Mouse (Mus musculus) G1E (cell line): ENCODE results near the gene A730009L09Rik. TPM values are rescaled to one million over a fixed set of nuclear protein-coding genes. Genes with fewer than 3 reads are reported as not detected.

Source experiments
- ATAC-seq: 2 replicates; pipeline ENCODE4 v1.8.0; 2016; ENCODE audit warnings: mild to moderate bottlenecking; ENCODE audit not compliant: insufficient number of reproducible peaks, poor library complexity, low FRiP score, severe bottlenecking; ENCODE audit errors: extremely low read depth
- DNase-seq: peaks from one replicate; pipeline ENCODE4 v3.0.0; 2012; ENCODE audit warnings: low spot score
- H3K27me3 ChIP-seq: 2 replicates; pipeline ENCODE4 v1.6.1; 2012; ENCODE audit warnings: mild to moderate bottlenecking, low read length, inconsistent platforms; ENCODE audit not compliant: insufficient read depth
- H3K36me3 ChIP-seq: replicated peaks from 2 replicates; pipeline ENCODE3; 2012; ENCODE audit warnings: mild to moderate bottlenecking, inconsistent platforms
- H3K4me1 ChIP-seq: 2 replicates; pipeline ENCODE4 v1.6.1; 2012; ENCODE audit warnings: low read depth, low read length, inconsistent platforms, mixed read lengths; ENCODE audit not compliant: insufficient read depth
- H3K4me3 ChIP-seq: 2 replicates; pipeline ENCODE4 v1.5.1; 2012; ENCODE audit warnings: low read depth, mild to moderate bottlenecking, inconsistent platforms, low read length, moderate library complexity, mixed read lengths
- H3K9me3 ChIP-seq: replicated peaks from 2 replicates; pipeline ENCODE4 v1.6.1; 2012; ENCODE audit warnings: inconsistent platforms
- CTCF ChIP-seq: IDR thresholded peaks from 2 replicates; pipeline ENCODE4 v1.5.1; 2012; ENCODE audit warnings: low read depth, low read length, inconsistent platforms, mixed read lengths
- GATA1 ChIP-seq: IDR thresholded peaks from 2 replicates; pipeline ENCODE4 v1.6.1; 2012; ENCODE audit warnings: borderline replicate concordance, low read length, inconsistent platforms, mixed read lengths
- GATA2 ChIP-seq: IDR thresholded peaks from 2 replicates; pipeline ENCODE4 v1.6.1; 2012; ENCODE audit warnings: low read depth, low read length, inconsistent platforms, borderline replicate concordance
- POLR2AphosphoS5 ChIP-seq: IDR thresholded peaks from 2 replicates; pipeline ENCODE4 v1.6.1; 2012; ENCODE audit warnings: low read depth, low read length, inconsistent platforms; ENCODE audit not compliant: insufficient replicate concordance
- TAL1 ChIP-seq: conservative IDR thresholded peaks from 2 replicates; pipeline ENCODE4 v1.6.1; 2012; ENCODE audit warnings: low read depth, low read length, inconsistent platforms, mixed read lengths
- polyA plus RNA-seq: library from polyadenylated mRNA; stranded (reverse); fragments of >175 nt; gene quantifications from 2 replicates; pipeline ENCODE4 v1.2.3, GENCODE M21; 2012
- total RNA-seq, 2 experiments: library from RNA; stranded (forward) in 1 of 2; stranded (reverse) in 1 of 2; fragments of 200-1000 nt in 1 of 2; fragments of >200 nt in 1 of 2; fragmentation: Nextera tagmentation in 1 of 2; gene quantifications; 2 replicates each; pipeline ENCODE4 v1.2.3; 2014 to 2017

The A730009L09Rik gene
- total and polyA plus RNA-seq, 3 experiments = 0.11 TPM; not detected in 2

- DNase-seq = no peak
Measured at GRCm38 (mm10) chr16:84477528-84477927, 37.4 kb upstream of the A730009L09Rik start.

GRCm38 (mm10) chr16:84477952-84478351 lies 37.0 kb upstream of the A730009L09Rik start:
- ATAC-seq = no peak
- no peak for DNase-seq
- no peaks in the 10 kb centered on the region for H3K4me1 ChIP-seq
- H3K27me3 ChIP-seq = no peaks in the 10 kb centered on the region
- no peak for TF ChIP-seq TAL1
- TF ChIP-seq GATA2 = no peak
- no peak for TF ChIP-seq GATA1
- TF ChIP-seq POLR2AphosphoS5 = no peak
- no peak for TF ChIP-seq CTCF
- H3K36me3 ChIP-seq = no peaks in the 10 kb centered on the region
- peaks cover 16% of the 10 kb centered on the region for H3K9me3 ChIP-seq
- H3K4me3 ChIP-seq = no peak overlapping the region

More at GRCm38 (mm10) chr16:84477528-84477927, 37.4 kb upstream of the A730009L09Rik start:
- Histone ChIP-seq H3K27me3 (no peaks in the 10 kb centered on the region), H3K9me3 (peaks cover 16% of the 10 kb centered on the region), H3K4me1 (no peaks in the 10 kb centered on the region), H3K36me3 (no peaks in the 10 kb centered on the region), H3K4me3 (no peak overlapping the region)
- ATAC-seq = no peak
- TF ChIP-seq TAL1 (no peak), POLR2AphosphoS5 (no peak), GATA1 (no peak), CTCF (no peak), GATA2 (no peak)

GRCm38 (mm10) chr16:84485931-84486330 lies 29.0 kb upstream of the A730009L09Rik start:
- Histone ChIP-seq H3K36me3 (no peaks in the 10 kb centered on the region), H3K4me1 (no peaks in the 10 kb centered on the region), H3K9me3 (peaks cover 12% of the 10 kb centered on the region), H3K27me3 (no peaks in the 10 kb centered on the region), H3K4me3 (no peak overlapping the region)
- no peak for DNase-seq
- TF ChIP-seq POLR2AphosphoS5 (no peak), CTCF (no peak), GATA1 (no peak), TAL1 (no peak)
- no peak for ATAC-seq

DNA sequence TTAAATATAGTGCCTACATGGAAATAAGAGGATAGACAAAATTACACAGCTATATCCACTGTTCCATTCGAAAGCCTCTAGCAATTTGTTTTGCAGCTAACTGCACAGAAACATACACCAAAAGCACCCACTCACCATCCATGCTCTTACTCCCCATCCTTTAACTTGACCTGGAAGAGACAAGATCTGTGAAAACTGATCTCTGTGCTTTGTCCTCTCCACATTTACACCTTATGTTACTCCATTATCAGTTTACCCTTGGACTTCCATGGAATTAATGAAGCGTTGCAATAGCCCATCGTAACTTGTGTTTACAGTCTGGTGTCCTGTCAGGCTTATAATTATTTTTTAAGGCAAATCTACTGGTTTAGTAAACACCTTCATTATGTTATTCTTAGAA lies 20.1 kb upstream of the A730009L09Rik start:
- Histone ChIP-seq H3K4me1 (no peaks in the 10 kb centered on the region), H3K27me3 (no peaks in the 10 kb centered on the region), H3K36me3 (no peaks in the 10 kb centered on the region), H3K4me3 (no peak overlapping the region), H3K9me3 (peaks cover 4% of the 10 kb centered on the region; the same call in 1 of the 2 replicates)
- ATAC-seq = no peak
- DNase-seq = no peak
- TF ChIP-seq GATA1 (no peak), CTCF (no peak), POLR2AphosphoS5 (no peak), GATA2 (no peak), TAL1 (no peak)

DNA sequence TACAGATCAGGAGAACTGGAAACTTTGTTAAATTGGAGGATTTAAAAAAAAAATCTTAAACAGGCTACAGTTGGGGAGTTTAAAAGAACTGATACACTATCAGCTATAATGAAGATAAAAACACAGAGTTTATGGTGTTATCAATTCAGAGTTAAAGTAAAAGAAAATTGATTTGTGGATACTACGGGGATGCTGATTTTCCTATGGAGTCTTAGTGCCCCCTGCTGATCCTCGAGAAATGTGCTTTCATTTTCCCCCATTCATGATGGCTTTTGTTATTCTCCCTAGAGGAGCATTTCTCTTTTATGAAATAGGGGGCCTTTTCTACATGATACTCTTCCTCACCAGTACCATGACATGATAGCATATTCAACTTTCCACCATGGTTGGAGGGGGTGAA lies 19.5 kb upstream of the A730009L09Rik start:
- Histone ChIP-seq H3K4me3 (no peak overlapping the region), H3K9me3 (peaks cover 4% of the 10 kb centered on the region; the same call in 1 of the 2 replicates), H3K4me1 (no peaks in the 10 kb centered on the region), H3K36me3 (no peaks in the 10 kb centered on the region), H3K27me3 (no peaks in the 10 kb centered on the region)
- ATAC-seq = no peak
- no peak for DNase-seq
- TF ChIP-seq GATA1 (no peak), GATA2 (no peak), CTCF (no peak), TAL1 (no peak), POLR2AphosphoS5 (no peak)

DNA sequence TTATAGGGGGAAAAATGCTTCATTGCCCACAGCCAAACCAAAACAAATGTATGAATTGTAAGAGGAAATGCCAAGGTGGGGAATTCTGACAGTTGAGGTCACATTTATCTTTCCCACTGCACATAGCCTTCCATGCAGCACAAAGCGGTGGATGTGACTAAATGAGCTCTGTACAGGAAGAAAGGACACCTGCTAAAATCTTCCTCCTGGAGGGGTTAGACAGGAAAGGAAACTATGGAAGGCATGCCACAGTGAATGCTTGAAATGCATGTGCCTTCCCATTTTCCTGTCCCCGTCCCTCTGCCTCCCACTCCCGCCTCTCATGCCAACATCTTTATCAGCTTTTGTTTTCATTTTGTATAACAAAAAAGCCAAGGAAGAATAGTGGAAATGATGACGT lies 7.2 kb upstream of the A730009L09Rik start:
- no peak overlapping the region for H3K4me3 ChIP-seq
- H3K27me3 ChIP-seq = no peaks in the 10 kb centered on the region
- no peak for ATAC-seq
- H3K4me1 ChIP-seq = no peaks in the 10 kb centered on the region
- no peaks in the 10 kb centered on the region for H3K36me3 ChIP-seq
- TF ChIP-seq GATA1 (no peak), CTCF (no peak), GATA2 (no peak), TAL1 (no peak), POLR2AphosphoS5 (no peak)
- no peak for DNase-seq
- peaks cover 19% of the 10 kb centered on the region for H3K9me3 ChIP-seq
